ENCODE assay signal across 25 mouse cellular contexts in the genomic region with DNA sequence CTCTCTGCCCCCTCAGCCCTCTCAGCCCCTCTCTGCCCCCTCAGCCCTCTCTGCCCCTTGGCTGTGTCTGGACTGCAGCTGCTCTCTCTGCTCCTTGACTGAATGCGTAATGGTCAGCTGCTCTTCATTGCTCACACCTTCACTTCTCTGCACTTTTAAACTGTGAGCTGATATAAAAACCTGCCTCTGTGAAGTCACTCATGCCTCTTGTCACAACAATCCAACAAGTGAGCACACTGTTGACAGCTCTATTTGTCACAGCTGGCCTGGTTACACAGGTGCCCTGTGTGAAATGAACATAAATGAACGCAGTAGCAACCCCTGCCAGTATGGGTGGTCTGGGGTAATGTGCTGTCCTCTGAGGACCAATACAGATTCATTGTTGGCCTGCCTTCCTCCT.
A peak's percentile ranks its signal among the peaks of the same experiment; 100 is the strongest.
DNase-seq lines count a peak whose midpoint lies in the region; ATAC-seq and TF ChIP-seq lines count a peak whose summit lies in the region.
"Had no signal": no experiment of that assay in that cellular context is flagged by ENCODE, and none has a peak within 500 bp of the region (broad histone marks: within the 10 kb centered on the region; RNA-seq: fewer than 3 reads in every experiment).

No protein-coding gene starts in this region.

- H3K27ac ChIP-seq in heart, embryonic 12.5 days (ENCODE audit: poor library complexity, severe bottlenecking) = peak overlapping the region; percentile 74
- H3K27ac ChIP-seq in lung, embryonic 16.5 days (ENCODE audit: low read length) = no peak overlapping the region
- H3K27ac ChIP-seq in limb, embryonic 10.5 days = no peak overlapping the region
- H3K27ac ChIP-seq: embryonic facial prominence, embryonic 15.5 days; hindbrain, embryonic 12.5 days; left cerebral cortex, adult 2 months; midbrain, embryonic 10.5 days; stomach, embryonic 15.5 days had no signal

- TF ChIP-seq CTCF in lung, adult 2 months (IDR thresholded peaks at IDR 0.05; ENCODE audit: insufficient read depth, low read length) = no peak

- peaks cover 27% of the 10 kb centered on the region for H3K4me1 ChIP-seq in heart, embryonic 12.5 days (replicated peaks)
- H3K4me1 ChIP-seq in lung, embryonic 16.5 days (replicated peaks; ENCODE audit: control insufficient read depth, insufficient read depth, low read length) = no peaks in the 10 kb centered on the region
- H3K4me1 ChIP-seq in lung, adult 2 months (ENCODE audit: control insufficient read depth, insufficient read depth, low read length) = peaks cover 6% of the 10 kb centered on the region
- peaks cover 12% of the 10 kb centered on the region for H3K4me1 ChIP-seq in limb, embryonic 10.5 days
- H3K4me1 ChIP-seq: embryonic facial prominence, embryonic 15.5 days; hindbrain, embryonic 12.5 days; stomach, embryonic 15.5 days had no signal

- H3K4me3 ChIP-seq in heart, embryonic 12.5 days = no peak overlapping the region
- H3K4me3 ChIP-seq in lung, embryonic 16.5 days (ENCODE audit: low read length) = no peak overlapping the region
- H3K4me3 ChIP-seq in lung, adult 2 months (replicated peaks; ENCODE audit: extremely low read depth, low read depth, low read length) = no peak overlapping the region
- H3K4me3 ChIP-seq in limb, embryonic 10.5 days = no peak overlapping the region
- H3K4me3 ChIP-seq: embryonic facial prominence, embryonic 15.5 days; hindbrain, embryonic 12.5 days; left cerebral cortex, adult 2 months; midbrain, embryonic 10.5 days; stomach, embryonic 15.5 days had no signal

- no peak overlapping the region for H3K9ac ChIP-seq in heart, embryonic 12.5 days
- no peak overlapping the region for H3K9ac ChIP-seq in lung, embryonic 16.5 days (ENCODE audit: low read length)
- H3K9ac ChIP-seq: embryonic facial prominence, embryonic 15.5 days; forebrain, postnatal 0 days; hindbrain, embryonic 12.5 days; liver, postnatal 0 days; stomach, embryonic 15.5 days had no signal

- ATAC-seq in heart, embryonic 12.5 days (ENCODE audit: insufficient number of reproducible peaks, low FRiP score) = peak; percentile 70
- ATAC-seq in lung, embryonic 16.5 days (ENCODE audit: low read depth) = peak; percentile 73; the same call in 1 of the 2 replicates
- ATAC-seq: forebrain, postnatal 0 days; liver, postnatal 0 days had no signal

- no peaks in the 10 kb centered on the region for H3K9me3 ChIP-seq in heart, embryonic 12.5 days (replicated peaks)
- no peaks in the 10 kb centered on the region for H3K9me3 ChIP-seq in lung, embryonic 16.5 days (ENCODE audit: control insufficient read depth, low read length)
- H3K9me3 ChIP-seq in limb, embryonic 10.5 days (replicated peaks) = no peaks in the 10 kb centered on the region
- H3K9me3 ChIP-seq: embryonic facial prominence, embryonic 15.5 days; hindbrain, embryonic 12.5 days; midbrain, embryonic 10.5 days; stomach, embryonic 15.5 days had no signal

- 30% methylated on average over 2 of the region's 2 CpGs for WGBS in heart, embryonic 12.5 days
- 47% methylated on average over 2 of the region's 2 CpGs for WGBS in lung, embryonic 16.5 days
- WGBS in lung, adult 2 months = 73% methylated on average over 2 of the region's 2 CpGs
- 38% methylated on average over 2 of the region's 2 CpGs for WGBS in limb, embryonic 10.5 days

- H3K4me2 ChIP-seq in heart, embryonic 12.5 days = no peak overlapping the region
- no peak overlapping the region for H3K4me2 ChIP-seq in lung, embryonic 16.5 days (ENCODE audit: low read depth, low read length)
- H3K4me2 ChIP-seq: embryonic facial prominence, embryonic 15.5 days; hindbrain, embryonic 12.5 days; stomach, embryonic 15.5 days had no signal

- no peaks in the 10 kb centered on the region for H3K36me3 ChIP-seq in heart, embryonic 12.5 days
- no peaks in the 10 kb centered on the region for H3K36me3 ChIP-seq in lung, embryonic 16.5 days (ENCODE audit: control insufficient read depth, insufficient read depth, low read length)
- no peaks in the 10 kb centered on the region for H3K36me3 ChIP-seq in limb, embryonic 10.5 days
- H3K36me3 ChIP-seq: embryonic facial prominence, embryonic 15.5 days; hindbrain, embryonic 12.5 days; midbrain, embryonic 10.5 days; stomach, embryonic 15.5 days had no signal

- TF ChIP-seq POLR2A in lung, adult 2 months (IDR thresholded peaks at IDR 0.05; ENCODE audit: borderline replicate concordance, extremely low read depth, low read depth, low read length) = no peak

- DNase-seq in heart, adult 8-10 months (ENCODE audit: low spot score) = no peak
- no peak for DNase-seq in lung, adult 2 months
- DNase-seq in forelimb bud, embryonic 11.5 days (ENCODE audit: low read depth, low spot score) = peak; percentile 20
- DNase-seq in limb, embryonic 10.5 days (ENCODE audit: low spot score) = peak; percentile 39
- DNase-seq in yolk sac, embryonic 10.5 days (ENCODE audit: low spot score) = no peak
- DNase-seq in right cerebral cortex, postnatal 4 days = no peak
- DNase-seq: adrenal gland, adult 2 months; cerebellum, adult 2 months; cerebellum, postnatal 36 days; forebrain, postnatal 0 days; kidney, adult 8-10 months; kidney, postnatal 36 days; layer of hippocampus, adult 9-11 months; left cerebral cortex, postnatal 4 days; liver, postnatal 0 days; right cerebral cortex, postnatal 25 days; thymus, adult 18-20 months; thymus, postnatal 4 days had no signal

- H3K27me3 ChIP-seq in heart, embryonic 12.5 days (replicated peaks) = no peaks in the 10 kb centered on the region
- no peaks in the 10 kb centered on the region for H3K27me3 ChIP-seq in lung, embryonic 16.5 days (ENCODE audit: control insufficient read depth, insufficient read depth, low read depth, low read length)
- H3K27me3 ChIP-seq in limb, embryonic 10.5 days (ENCODE audit: low read depth, poor library complexity, severe bottlenecking) = no peaks in the 10 kb centered on the region
- H3K27me3 ChIP-seq: embryonic facial prominence, embryonic 15.5 days; hindbrain, embryonic 12.5 days; stomach, embryonic 15.5 days had no signal

Comparison
In these comparisons a context has a peak if more than half of its experiments do, and no peak if none do; other contexts are left out.
1. DNase-seq: peak in forelimb bud, embryonic 11.5 days (single experiment) and limb, embryonic 10.5 days (single experiment); none in heart, adult 8-10 months (single experiment), lung, adult 2 months (single experiment), yolk sac, embryonic 10.5 days (single experiment) and right cerebral cortex, postnatal 4 days (single experiment).